Mouse (Mus musculus) MEL (cell line): Measurements from ENCODE around the gene Sprr1b.

Source experiments
- CTCF ChIP-seq, 3 experiments: IDR thresholded peaks in 2 of 3; conservative IDR thresholded peaks in 1 of 3; 2 replicates each; pipeline ENCODE4 v1.5.1; 2011 to 2012; ENCODE audit warnings: low read length in 3 of 3, low read depth in 2 of 3, mild to moderate bottlenecking in 2 of 3, improper control_type of control experiment in 1 of 3, inconsistent platforms in 1 of 3, mixed read lengths in 1 of 3, moderate library complexity in 1 of 3; ENCODE audit not compliant: control insufficient read depth in 1 of 3, insufficient read depth in 1 of 3, poor library complexity in 1 of 3, severe bottlenecking in 1 of 3
- GATA1 ChIP-seq: IDR thresholded peaks from 2 replicates; pipeline ENCODE4 v1.6.1; 2011; ENCODE audit warnings: low read depth, low read length, improper control_type of control experiment
- KAT2A ChIP-seq: conservative IDR thresholded peaks from 2 replicates; pipeline ENCODE4 v1.6.1; 2012; ENCODE audit warnings: low read depth, low read length, improper control_type of control experiment, inconsistent platforms
- MYC ChIP-seq: IDR thresholded peaks from 2 replicates; pipeline ENCODE4 v1.6.1; 2011; ENCODE audit warnings: low read depth, mild to moderate bottlenecking, low read length, improper control_type of control experiment, moderate library complexity
- POLR2AphosphoS5 ChIP-seq: IDR thresholded peaks from 2 replicates; pipeline ENCODE4 v1.6.1; 2012; ENCODE audit warnings: low read depth, borderline replicate concordance, mild to moderate bottlenecking, inconsistent platforms, low read length, moderate library complexity, mixed read lengths
- SIN3A ChIP-seq: IDR thresholded peaks from 2 replicates; pipeline ENCODE4 v1.6.1; 2012; ENCODE audit warnings: low read length, improper control_type of control experiment, inconsistent platforms
- ZKSCAN1 ChIP-seq: IDR thresholded peaks from 2 replicates; pipeline ENCODE4 v1.6.1; 2012; ENCODE audit warnings: low read depth, mild to moderate bottlenecking, inconsistent platforms, low read length, improper control_type of control experiment, moderate library complexity

- TF ChIP-seq CTCF (IDR thresholded peaks at IDR 0.05 in 2 of 3, conservative IDR thresholded peaks at IDR 0.05 in 1 of 3; ENCODE audit: control insufficient read depth in 1 of 3, insufficient read depth in 1 of 3, low read depth in 2 of 3, low read length in 3 of 3, poor library complexity in 1 of 3, severe bottlenecking in 1 of 3) (no peak), ZKSCAN1 (no peak), MYC (no peak), KAT2A (no peak), GATA1 (no peak), POLR2AphosphoS5 (no peak), SIN3A (no peak)
These were observed 9.3 kb downstream of the Sprr1b start, which contains the start of gene Gm9774 for GRCm38 (mm10) chr3:92429323-92429722.
